In the genomic region with DNA sequence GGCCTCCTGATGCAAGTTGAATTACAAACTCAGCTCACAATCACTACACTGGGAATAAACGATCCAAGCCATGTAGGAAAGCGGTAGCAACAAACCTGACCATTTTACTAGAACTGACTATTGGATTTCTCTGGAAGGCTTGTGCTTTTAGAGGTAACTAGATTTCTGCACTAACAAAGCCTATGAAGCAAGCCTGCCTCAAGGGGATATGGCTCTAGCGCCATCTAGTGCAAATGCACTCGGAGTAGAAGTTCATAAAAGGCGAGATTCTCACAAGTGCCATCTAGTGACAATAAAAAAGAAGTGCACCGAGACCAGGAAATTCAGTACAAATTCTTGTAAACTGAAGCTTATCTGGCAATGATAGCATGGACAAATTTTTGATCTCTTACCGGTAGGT, we compare ENCODE assay signal across 9 mouse cellular contexts.
DNase-seq lines count a peak whose midpoint lies in the region; ATAC-seq lines count a peak whose summit lies in the region.
"Had no signal": no experiment of that assay in that cellular context is flagged by ENCODE, and none has a peak within 500 bp of the region (broad histone marks: within the 10 kb centered on the region; RNA-seq: fewer than 3 reads in every experiment).

No protein-coding gene starts in this region.

- peak; percentile 70; the same call in 1 of the 2 replicates for ATAC-seq in neural tube, embryonic 12.5 days (ENCODE audit: low FRiP score, low read depth)

- no peak overlapping the region for H3K9ac ChIP-seq in neural tube, embryonic 12.5 days
- H3K9ac ChIP-seq: embryonic facial prominence, embryonic 13.5 days had no signal

- H3K4me2 ChIP-seq in neural tube, embryonic 12.5 days (replicated peaks): no peak overlapping the region
- H3K4me2 ChIP-seq: embryonic facial prominence, embryonic 13.5 days had no signal

- DNase-seq in 3T3-L1 (ENCODE audit: low read depth, low spot score) (peak; percentile 89), R1 (ENCODE audit: low read depth, low spot score) (peak; percentile 73)
- DNase-seq in cerebellum, postnatal 4 days (ENCODE audit: low spot score in 2 of 2): peak; percentile 23 to 53
- peak; percentile 2 to 16 for DNase-seq in gastrocnemius, adult 8-10 months (ENCODE audit: low spot score in 2 of 2)
- peak; percentile 54 to 68 for DNase-seq in kidney, adult 8-10 months
- DNase-seq in limb, embryonic 10.5 days (ENCODE audit: low spot score): peak; percentile 50
- DNase-seq in spleen, postnatal 4 days (ENCODE audit: low spot score in 2 of 2): no peak

- H3K27ac ChIP-seq in limb, embryonic 10.5 days: no peak overlapping the region
- H3K27ac ChIP-seq in neural tube, embryonic 12.5 days: no peak overlapping the region
- H3K27ac ChIP-seq: embryonic facial prominence, embryonic 13.5 days had no signal

- WGBS in limb, embryonic 10.5 days: 23% methylated on average over 7 of the region's 7 CpGs
- WGBS in neural tube, embryonic 12.5 days: 17% methylated on average over 7 of the region's 7 CpGs

- H3K4me3 ChIP-seq in limb, embryonic 10.5 days: no peak overlapping the region
- H3K4me3 ChIP-seq in neural tube, embryonic 12.5 days: no peak overlapping the region
- H3K4me3 ChIP-seq: embryonic facial prominence, embryonic 13.5 days had no signal

- H3K36me3 ChIP-seq in limb, embryonic 10.5 days: no peaks in the 10 kb centered on the region
- no peaks in the 10 kb centered on the region for H3K36me3 ChIP-seq in neural tube, embryonic 12.5 days
- H3K36me3 ChIP-seq: embryonic facial prominence, embryonic 13.5 days had no signal

- H3K9me3 ChIP-seq in limb, embryonic 10.5 days (replicated peaks): no peaks in the 10 kb centered on the region
- no peaks in the 10 kb centered on the region for H3K9me3 ChIP-seq in neural tube, embryonic 12.5 days
- H3K9me3 ChIP-seq: embryonic facial prominence, embryonic 13.5 days had no signal

- H3K27me3 ChIP-seq in limb, embryonic 10.5 days (ENCODE audit: low read depth, poor library complexity, severe bottlenecking): no peaks in the 10 kb centered on the region
- no peaks in the 10 kb centered on the region for H3K27me3 ChIP-seq in neural tube, embryonic 12.5 days (replicated peaks)
- H3K27me3 ChIP-seq: embryonic facial prominence, embryonic 13.5 days had no signal

- H3K4me1 ChIP-seq in limb, embryonic 10.5 days: no peaks in the 10 kb centered on the region
- no peaks in the 10 kb centered on the region for H3K4me1 ChIP-seq in neural tube, embryonic 12.5 days
- H3K4me1 ChIP-seq: embryonic facial prominence, embryonic 13.5 days had no signal

Comparison
In these comparisons a context has a peak if more than half of its experiments do, and no peak if none do; other contexts are left out.
1. DNase-seq: peak in 3T3-L1 (single experiment), R1 (single experiment), cerebellum, postnatal 4 days (2 of 2), gastrocnemius, adult 8-10 months (2 of 2), kidney, adult 8-10 months (2 of 2) and limb, embryonic 10.5 days (single experiment); none in spleen, postnatal 4 days (0 of 2).